Mouse (Mus musculus) MEL (cell line): ENCODE measurements around the gene Kalrn. TPM values are rescaled to one million over a fixed set of nuclear protein-coding genes. Genes with fewer than 3 reads are reported as not detected.

Experiments used
- DNase-seq: peaks from one replicate; pipeline ENCODE4 v3.0.0; 2011; ENCODE audit warnings: low read depth, low spot score
- H3K27ac ChIP-seq: 2 replicates; pipeline ENCODE4 v1.5.1; 2012; ENCODE audit warnings: low read depth, mild to moderate bottlenecking, control low read depth, low read length, moderate library complexity; ENCODE audit not compliant: control insufficient read depth
- H3K27me3 ChIP-seq, 2 experiments: fragments of 150-350 bp in 1 of 2; sonication (generic) in 1 of 2; 2 replicates each; pipeline ENCODE4 v1.6.1; 2012; ENCODE audit warnings: low read length in 2 of 2, mild to moderate bottlenecking in 2 of 2, improper control_type of control experiment in 1 of 2, moderate library complexity in 1 of 2; ENCODE audit not compliant: insufficient read depth in 2 of 2, control insufficient read depth in 1 of 2
- H3K36me3 ChIP-seq, 2 experiments: 2 replicates each; pipeline ENCODE4 v1.6.1; 2012 to 2014; ENCODE audit warnings: low read length in 2 of 2, improper control_type of control experiment in 1 of 2, inconsistent platforms in 1 of 2, mild to moderate bottlenecking in 1 of 2; ENCODE audit not compliant: insufficient read depth in 2 of 2, control insufficient read depth in 1 of 2
- H3K4me1 ChIP-seq, 2 experiments: fragments of 150-350 bp in 1 of 2; sonication (generic) in 1 of 2; 2 replicates each; pipeline ENCODE4 v1.6.1; 2012; ENCODE audit warnings: low read length in 2 of 2, improper control_type of control experiment in 1 of 2, mild to moderate bottlenecking in 1 of 2; ENCODE audit not compliant: insufficient read depth in 2 of 2, control insufficient read depth in 1 of 2
- H3K4me3 ChIP-seq, 2 experiments: fragments of 150-350 bp in 1 of 2; sonication (generic) in 1 of 2; 2 replicates each; pipeline ENCODE4 v1.5.1; 2012; ENCODE audit warnings: low read depth in 2 of 2, low read length in 2 of 2, mild to moderate bottlenecking in 2 of 2, moderate library complexity in 2 of 2, control low read depth in 1 of 2, improper control_type of control experiment in 1 of 2; ENCODE audit not compliant: control insufficient read depth in 1 of 2, insufficient read depth in 1 of 2
- H3K79me2 ChIP-seq: 2 replicates; pipeline ENCODE4 v1.6.1; 2012; ENCODE audit warnings: mild to moderate bottlenecking, low read length, moderate library complexity; ENCODE audit not compliant: control insufficient read depth, poor library complexity, insufficient read depth
- H3K9ac ChIP-seq: 2 replicates; pipeline ENCODE4 v1.6.1; 2012; ENCODE audit warnings: low read depth, mild to moderate bottlenecking, control low read depth, low read length, moderate library complexity; ENCODE audit not compliant: control insufficient read depth, poor library complexity, severe bottlenecking
- H3K9me3 ChIP-seq: fragments of 150-350 bp; sonication (generic); replicated peaks from 2 replicates; pipeline ENCODE4 v1.6.1; 2012; ENCODE audit warnings: mild to moderate bottlenecking, low read length, improper control_type of control experiment, moderate library complexity; ENCODE audit not compliant: insufficient read depth
- CTCF ChIP-seq, 3 experiments: IDR thresholded peaks in 2 of 3; conservative IDR thresholded peaks in 1 of 3; 2 replicates each; pipeline ENCODE4 v1.5.1; 2011 to 2012; ENCODE audit warnings: low read length in 3 of 3, low read depth in 2 of 3, mild to moderate bottlenecking in 2 of 3, improper control_type of control experiment in 1 of 3, inconsistent platforms in 1 of 3, mixed read lengths in 1 of 3, moderate library complexity in 1 of 3; ENCODE audit not compliant: control insufficient read depth in 1 of 3, insufficient read depth in 1 of 3, poor library complexity in 1 of 3, severe bottlenecking in 1 of 3
- GATA1 ChIP-seq: IDR thresholded peaks from 2 replicates; pipeline ENCODE4 v1.6.1; 2011; ENCODE audit warnings: low read depth, low read length, improper control_type of control experiment
- MXI1 ChIP-seq: IDR thresholded peaks from 2 replicates; pipeline ENCODE4 v1.6.1; 2011; ENCODE audit warnings: mild to moderate bottlenecking, low read depth, low read length, improper control_type of control experiment
- MYC ChIP-seq: IDR thresholded peaks from 2 replicates; pipeline ENCODE4 v1.6.1; 2011; ENCODE audit warnings: low read depth, mild to moderate bottlenecking, low read length, improper control_type of control experiment, moderate library complexity
- NRF1 ChIP-seq: IDR thresholded peaks from 2 replicates; pipeline ENCODE4 v1.6.1; 2014; ENCODE audit warnings: low read depth, mild to moderate bottlenecking, inconsistent platforms, low read length, improper control_type of control experiment, moderate library complexity; ENCODE audit not compliant: poor library complexity, insufficient read depth, severe bottlenecking
- POLR2AphosphoS5 ChIP-seq: IDR thresholded peaks from 2 replicates; pipeline ENCODE4 v1.6.1; 2012; ENCODE audit warnings: low read depth, borderline replicate concordance, mild to moderate bottlenecking, inconsistent platforms, low read length, moderate library complexity, mixed read lengths
- RAD21 ChIP-seq: IDR thresholded peaks from 2 replicates; pipeline ENCODE4 v1.6.1; 2011; ENCODE audit warnings: mild to moderate bottlenecking, low read depth, low read length, improper control_type of control experiment
- SMC3 ChIP-seq: IDR thresholded peaks from 2 replicates; pipeline ENCODE4 v1.6.1; 2011; ENCODE audit warnings: low read depth, low read length, improper control_type of control experiment
- USF2 ChIP-seq, 2 experiments: IDR thresholded peaks; 2 replicates each; pipeline ENCODE4 v1.6.1; 2011 to 2012; ENCODE audit warnings: improper control_type of control experiment in 2 of 2, low read length in 2 of 2, borderline replicate concordance in 1 of 2, inconsistent platforms in 1 of 2, low read depth in 1 of 2, mild to moderate bottlenecking in 1 of 2; ENCODE audit not compliant: insufficient read depth in 1 of 2
- ZC3H11A ChIP-seq: IDR thresholded peaks from 2 replicates; pipeline ENCODE4 v1.6.1; 2012; ENCODE audit warnings: low read depth, mild to moderate bottlenecking, inconsistent platforms, low read length, improper control_type of control experiment
- ZKSCAN1 ChIP-seq: IDR thresholded peaks from 2 replicates; pipeline ENCODE4 v1.6.1; 2012; ENCODE audit warnings: low read depth, mild to moderate bottlenecking, inconsistent platforms, low read length, improper control_type of control experiment, moderate library complexity
- polyA plus RNA-seq, 2 experiments: library from polyadenylated mRNA; stranded (reverse) in 1 of 2; unstranded in 1 of 2; fragments of >175 nt in 1 of 2; fragments of >200 nt in 1 of 2; gene quantifications; 2 replicates each; pipeline versions ENCODE4 v1.2.1 to v1.2.4; 2012; ENCODE audit warnings: low replicate concordance in 2 of 2, low read depth in 1 of 2; ENCODE audit not compliant: insufficient read length in 2 of 2, insufficient read depth in 1 of 2, missing spikeins in 1 of 2
- total RNA-seq: library from RNA; depleted of rRNA; stranded (reverse); fragments of 300-350 nt; gene quantifications from 2 replicates; pipeline ENCODE4 v1.2.3, GENCODE M21; 2012

The Kalrn gene
- total and polyA plus RNA-seq, 3 experiments, result 10.4 to 11.8 TPM; not detected in 1

GRCm38 (mm10) chr16:33990712-33991111, 582.6 kb downstream of the Kalrn start:
- no peak overlapping the region for H3K4me3 ChIP-seq
- H3K4me1 ChIP-seq, result peaks cover 0 to 3% of the 10 kb centered on the region in 2 experiments; a peak in 1 of 4 replicates
- H3K36me3 ChIP-seq, result no peaks in the 10 kb centered on the region
- no peaks in the 10 kb centered on the region for H3K79me2 ChIP-seq
- H3K27ac ChIP-seq, result no peak overlapping the region
- TF ChIP-seq ZKSCAN1 (no peak), NRF1 (no peak), ZC3H11A (no peak), CTCF (IDR thresholded peaks at IDR 0.05 in 2 of 3, conservative IDR thresholded peaks at IDR 0.05 in 1 of 3; ENCODE audit: control insufficient read depth in 1 of 3, insufficient read depth in 1 of 3, low read depth in 2 of 3, low read length in 3 of 3, poor library complexity in 1 of 3, severe bottlenecking in 1 of 3) (no peak), MXI1 (no peak), POLR2AphosphoS5 (no peak), USF2 (IDR thresholded peaks at IDR 0.05; ENCODE audit: borderline replicate concordance in 1 of 2, insufficient read depth in 1 of 2, low read depth in 1 of 2, low read length in 2 of 2) (no peak)
- no peak for DNase-seq
- no peaks in the 10 kb centered on the region for H3K9me3 ChIP-seq
- H3K27me3 ChIP-seq, result no peaks in the 10 kb centered on the region
- no peak overlapping the region for H3K9ac ChIP-seq

GRCm38 (mm10) chr16:33989106-33989505, 584.2 kb downstream of the Kalrn start:
- Histone ChIP-seq H3K4me1 (peaks cover 0 to 3% of the 10 kb centered on the region in 2 experiments; a peak in 1 of 4 replicates), H3K4me3 (no peak overlapping the region), H3K27me3 (no peaks in the 10 kb centered on the region), H3K9ac (no peak overlapping the region), H3K79me2 (no peaks in the 10 kb centered on the region), H3K27ac (no peak overlapping the region), H3K36me3 (no peaks in the 10 kb centered on the region), H3K9me3 (no peaks in the 10 kb centered on the region)
- TF ChIP-seq CTCF (IDR thresholded peaks at IDR 0.05 in 2 of 3, conservative IDR thresholded peaks at IDR 0.05 in 1 of 3; ENCODE audit: control insufficient read depth in 1 of 3, insufficient read depth in 1 of 3, low read depth in 2 of 3, low read length in 3 of 3, poor library complexity in 1 of 3, severe bottlenecking in 1 of 3), result no peak
- no peak for TF ChIP-seq POLR2AphosphoS5
- TF ChIP-seq ZKSCAN1, result no peak
- DNase-seq, result no peak

GRCm38 (mm10) chr16:33988358-33989012, 584.8 kb downstream of the Kalrn start:
- H3K27me3 ChIP-seq, result no peaks in the 10 kb centered on the region
- H3K4me3 ChIP-seq, result no peak overlapping the region
- peaks cover 0 to 3% of the 10 kb centered on the region in 2 experiments; a peak in 1 of 4 replicates for H3K4me1 ChIP-seq
- peak; percentile 74 for DNase-seq
- TF ChIP-seq ZKSCAN1 (no peak), CTCF (IDR thresholded peaks at IDR 0.05 in 2 of 3, conservative IDR thresholded peaks at IDR 0.05 in 1 of 3; ENCODE audit: control insufficient read depth in 1 of 3, insufficient read depth in 1 of 3, low read depth in 2 of 3, low read length in 3 of 3, poor library complexity in 1 of 3, severe bottlenecking in 1 of 3) (peak; percentile 86 to 93 (median 90)), SMC3 (peak; percentile 96), RAD21 (peak; percentile 72), ZC3H11A (peak; percentile 54; the same call in 1 of the 2 replicates), MYC (no peak), GATA1 (0 out of 2 replicates have a peak, but pooled peaks have one; percentile 12)
- no peak overlapping the region for H3K27ac ChIP-seq
- H3K79me2 ChIP-seq, result no peaks in the 10 kb centered on the region
- H3K9me3 ChIP-seq, result no peaks in the 10 kb centered on the region
- H3K36me3 ChIP-seq, result no peaks in the 10 kb centered on the region
- no peak overlapping the region for H3K9ac ChIP-seq
